Mouse (Mus musculus): ENCODE data around the gene Dip2a.

- TF ChIP-seq POLR2A (IDR thresholded peaks at IDR 0.05; ENCODE audit: insufficient read depth, low read depth, low read length) (no peak), CTCF (IDR thresholded peaks at IDR 0.05) (no peak), EP300 (IDR thresholded peaks at IDR 0.05; ENCODE audit: insufficient read depth, low read depth, low read length) (no peak)
These were observed 45.0 kb downstream of the Dip2a start for GRCm38 (mm10) chr10:76300133-76300532.

Data from heart, adult 2 months (tissue).